Mouse (Mus musculus): Measurements from ENCODE around the gene Cmss1. TPM values are rescaled to one million over a fixed set of nuclear protein-coding genes. Genes with fewer than 3 reads are reported as not detected.

Gene Cmss1
- polyA plus RNA-seq, 1 experiment from 2014 or later: 35.4 TPM

GRCm38 (mm10) chr16:57362679-57363401 lies 243.8 kb downstream of the Cmss1 start:
- no peaks in the 10 kb centered on the region for H3K27me3 ChIP-seq
- no peaks in the 10 kb centered on the region for H3K36me3 ChIP-seq
- WGBS: 30% methylated on average over 18 of the region's 18 CpGs
- ATAC-seq (replicated peaks; ENCODE audit: insufficient number of reproducible peaks, insufficient read depth, low FRiP score, low read depth): peak; percentile 78
- peak overlapping the region; percentile 31 for H3K9ac ChIP-seq
- peak overlapping the region; percentile 28 for H3K4me3 ChIP-seq
- peak overlapping the region; percentile 54 for H3K4me2 ChIP-seq
- no peaks in the 10 kb centered on the region for H3K9me3 ChIP-seq (replicated peaks)
- peaks cover 17% of the 10 kb centered on the region for H3K4me1 ChIP-seq (replicated peaks)
- H3K27ac ChIP-seq: no peak overlapping the region

- Histone ChIP-seq H3K4me1 (replicated peaks) (peaks cover 16% of the 10 kb centered on the region), H3K9me3 (replicated peaks) (no peaks in the 10 kb centered on the region), H3K4me3 (no peak overlapping the region), H3K9ac (no peak overlapping the region), H3K27me3 (no peaks in the 10 kb centered on the region), H3K4me2 (no peak overlapping the region), H3K27ac (no peak overlapping the region), H3K36me3 (no peaks in the 10 kb centered on the region)
- 88% methylated on average over 3 of the region's 3 CpGs for WGBS
- no peak for ATAC-seq (replicated peaks; ENCODE audit: insufficient number of reproducible peaks, insufficient read depth, low FRiP score, low read depth)
Observed at GRCm38 (mm10) chr16:57360785-57361184, 245.9 kb downstream of the Cmss1 start.

GRCm38 (mm10) chr16:57359251-57359650 lies 247.4 kb downstream of the Cmss1 start:
- Histone ChIP-seq H3K9ac (no peak overlapping the region), H3K27ac (no peak overlapping the region), H3K36me3 (no peaks in the 10 kb centered on the region), H3K4me3 (no peak overlapping the region), H3K4me2 (no peak overlapping the region), H3K9me3 (replicated peaks) (no peaks in the 10 kb centered on the region), H3K4me1 (replicated peaks) (peaks cover 18% of the 10 kb centered on the region), H3K27me3 (no peaks in the 10 kb centered on the region)
- WGBS: 84% methylated on average over 10 of the region's 10 CpGs
- no peak for ATAC-seq (replicated peaks; ENCODE audit: insufficient number of reproducible peaks, insufficient read depth, low FRiP score, low read depth)

GRCm38 (mm10) chr16:57357011-57357410 lies 249.7 kb downstream of the Cmss1 start:
- H3K27me3 ChIP-seq: no peaks in the 10 kb centered on the region
- H3K9me3 ChIP-seq (replicated peaks): no peaks in the 10 kb centered on the region
- no peak overlapping the region for H3K4me3 ChIP-seq
- H3K27ac ChIP-seq: peak overlapping the region; percentile 65
- H3K4me2 ChIP-seq: peak overlapping the region; percentile 19; the same call in 1 of the 2 replicates
- WGBS: 48% methylated on average over 6 of the region's 6 CpGs
- ATAC-seq (replicated peaks; ENCODE audit: insufficient number of reproducible peaks, insufficient read depth, low FRiP score, low read depth): peak; percentile 74
- H3K9ac ChIP-seq: no peak overlapping the region
- H3K4me1 ChIP-seq (replicated peaks): peaks cover 16% of the 10 kb centered on the region
- H3K36me3 ChIP-seq: no peaks in the 10 kb centered on the region

GRCm38 (mm10) chr16:57356454-57356853 lies 250.2 kb downstream of the Cmss1 start:
- no peak overlapping the region for H3K4me3 ChIP-seq
- no peak overlapping the region for H3K9ac ChIP-seq
- ATAC-seq (replicated peaks; ENCODE audit: insufficient number of reproducible peaks, insufficient read depth, low FRiP score, low read depth): 0 out of 2 replicates have a peak, but pooled peaks have one; percentile 57
- no peaks in the 10 kb centered on the region for H3K27me3 ChIP-seq
- no peaks in the 10 kb centered on the region for H3K9me3 ChIP-seq (replicated peaks)
- no peaks in the 10 kb centered on the region for H3K36me3 ChIP-seq
- peak overlapping the region; percentile 65 for H3K27ac ChIP-seq
- H3K4me2 ChIP-seq: peak overlapping the region; percentile 19
- H3K4me1 ChIP-seq (replicated peaks): peaks cover 16% of the 10 kb centered on the region
- 31% methylated on average over 6 of the region's 6 CpGs for WGBS

GRCm38 (mm10) chr16:57353932-57354331 lies 252.7 kb downstream of the Cmss1 start:
- 0 out of 2 replicates have a peak, but pooled peaks have one; percentile 59 for ATAC-seq (replicated peaks; ENCODE audit: insufficient number of reproducible peaks, insufficient read depth, low FRiP score, low read depth)

GRCm38 (mm10) chr16:57353166-57353721 lies 253.4 kb downstream of the Cmss1 start:
- H3K4me2 ChIP-seq: peak overlapping the region; percentile 57
- H3K4me3 ChIP-seq: peak overlapping the region; percentile 41
- ATAC-seq (replicated peaks; ENCODE audit: insufficient number of reproducible peaks, insufficient read depth, low FRiP score, low read depth): 0 out of 2 replicates have a peak, but pooled peaks have one; percentile 25
- WGBS: 54% methylated on average over 11 of the region's 11 CpGs
- no peaks in the 10 kb centered on the region for H3K9me3 ChIP-seq (replicated peaks)
- no peaks in the 10 kb centered on the region for H3K36me3 ChIP-seq
- H3K9ac ChIP-seq: peak overlapping the region; percentile 38
- peaks cover 20% of the 10 kb centered on the region for H3K4me1 ChIP-seq (replicated peaks)
- H3K27ac ChIP-seq: peak overlapping the region; percentile 83
- H3K27me3 ChIP-seq: no peaks in the 10 kb centered on the region

More at GRCm38 (mm10) chr16:57353932-57354331, 252.7 kb downstream of the Cmss1 start:
- WGBS: 48% methylated on average over 6 of the region's 6 CpGs
- Histone ChIP-seq H3K27ac (peak overlapping the region; percentile 83), H3K9ac (no peak overlapping the region), H3K4me1 (replicated peaks) (peaks cover 20% of the 10 kb centered on the region), H3K27me3 (no peaks in the 10 kb centered on the region), H3K4me3 (peak overlapping the region; percentile 41), H3K4me2 (peak overlapping the region; percentile 57), H3K9me3 (replicated peaks) (no peaks in the 10 kb centered on the region), H3K36me3 (no peaks in the 10 kb centered on the region)

GRCm38 (mm10) chr16:57352751-57353150 lies 253.9 kb downstream of the Cmss1 start, which contains the start of gene Filip1l:
Filip1l (plus strand) TSS chr16:57353093.
- Histone ChIP-seq H3K4me1 (replicated peaks) (peaks cover 20% of the 10 kb centered on the region), H3K27ac (peak within 1 kb of the TSS; percentile 83)
- 0 out of 2 replicates have a peak, but pooled peaks have one; percentile 24 for ATAC-seq (replicated peaks; ENCODE audit: insufficient number of reproducible peaks, insufficient read depth, low FRiP score, low read depth)

GRCm38 (mm10) chr16:57349689-57350088 lies 257.0 kb downstream of the Cmss1 start:
- H3K4me1 ChIP-seq (replicated peaks): peaks cover 11% of the 10 kb centered on the region
- no peak overlapping the region for H3K4me3 ChIP-seq
- ATAC-seq (replicated peaks; ENCODE audit: insufficient number of reproducible peaks, insufficient read depth, low FRiP score, low read depth): no peak
- no peak overlapping the region for H3K27ac ChIP-seq
- H3K36me3 ChIP-seq: no peaks in the 10 kb centered on the region
- H3K9me3 ChIP-seq (replicated peaks): no peaks in the 10 kb centered on the region
- H3K27me3 ChIP-seq: no peaks in the 10 kb centered on the region
- no peak overlapping the region for H3K9ac ChIP-seq
- no peak overlapping the region for H3K4me2 ChIP-seq
- WGBS: 27% methylated on average over 3 of the region's 3 CpGs

More at GRCm38 (mm10) chr16:57352751-57353150, 253.9 kb downstream of the Cmss1 start, which contains the start of gene Filip1l:
- Histone ChIP-seq H3K9me3 (replicated peaks) (no peaks in the 10 kb centered on the region), H3K27me3 (no peaks in the 10 kb centered on the region), H3K4me3 (peak within 1 kb of the TSS; percentile 41), H3K4me2 (peak within 1 kb of the TSS; percentile 57), H3K36me3 (no peaks in the 10 kb centered on the region), H3K9ac (peak within 1 kb of the TSS; percentile 38)
- 61% methylated on average over 6 of the region's 6 CpGs for WGBS

GRCm38 (mm10) chr16:57349039-57349438 lies 257.6 kb downstream of the Cmss1 start:
- no peaks in the 10 kb centered on the region for H3K9me3 ChIP-seq (replicated peaks)
- ATAC-seq (replicated peaks; ENCODE audit: insufficient number of reproducible peaks, insufficient read depth, low FRiP score, low read depth): no peak
- no peaks in the 10 kb centered on the region for H3K36me3 ChIP-seq
- peaks cover 11% of the 10 kb centered on the region for H3K4me1 ChIP-seq (replicated peaks)
- 74% methylated on average over 3 of the region's 3 CpGs for WGBS
- no peak overlapping the region for H3K27ac ChIP-seq
- no peaks in the 10 kb centered on the region for H3K27me3 ChIP-seq
- H3K4me3 ChIP-seq: no peak overlapping the region
- no peak overlapping the region for H3K4me2 ChIP-seq
- H3K9ac ChIP-seq: no peak overlapping the region

GRCm38 (mm10) chr16:57346258-57346657 lies 260.4 kb downstream of the Cmss1 start:
- H3K9ac ChIP-seq: no peak overlapping the region
- 85% methylated on average over 3 of the region's 3 CpGs for WGBS
- ATAC-seq (replicated peaks; ENCODE audit: insufficient number of reproducible peaks, insufficient read depth, low FRiP score, low read depth): no peak
- no peaks in the 10 kb centered on the region for H3K36me3 ChIP-seq
- H3K27ac ChIP-seq: no peak overlapping the region
- H3K27me3 ChIP-seq: no peaks in the 10 kb centered on the region
- no peak overlapping the region for H3K4me2 ChIP-seq
- no peaks in the 10 kb centered on the region for H3K9me3 ChIP-seq (replicated peaks)
- H3K4me1 ChIP-seq (replicated peaks): peaks cover 4% of the 10 kb centered on the region
- H3K4me3 ChIP-seq: no peak overlapping the region

All from heart, embryonic 15.5 days (tissue).